Mouse (Mus musculus): ENCODE data around the gene AC109138.7. TPM values are rescaled to one million over a fixed set of nuclear protein-coding genes. Genes with fewer than 3 reads are reported as not detected.

AC109138.7 gene
- total and polyA plus RNA-seq, 3 experiments, result not detected

DNA sequence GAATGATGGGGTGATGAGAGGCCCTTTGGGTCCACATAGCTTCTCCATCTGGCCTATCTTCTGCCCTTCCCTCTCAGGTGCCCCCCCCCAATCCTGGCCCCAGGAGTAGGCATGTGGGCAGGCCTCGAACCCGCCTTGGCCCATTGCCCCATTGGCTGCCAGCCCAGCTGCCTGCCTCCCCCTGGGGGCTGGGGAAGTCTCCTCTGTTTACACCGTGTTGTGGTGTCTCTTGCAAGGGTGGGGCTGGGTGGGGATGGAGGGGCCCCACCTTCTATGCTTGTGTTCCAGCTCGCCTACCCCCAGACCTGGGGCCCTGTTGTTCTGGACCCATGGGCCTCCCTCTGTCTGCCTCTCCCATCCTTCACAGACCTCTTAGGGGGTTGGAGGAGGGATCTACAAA lies 6.3 kb downstream of the AC109138.7 start:
- H3K4me3 ChIP-seq (replicated peaks in 1 of 3; ENCODE audit: low read depth in 2 of 3, low read length in 2 of 3, poor library complexity in 1 of 3), result no peak overlapping the region
- peaks cover 26% of the 10 kb centered on the region for H3K27me3 ChIP-seq (replicated peaks)
- H3K4me1 ChIP-seq (ENCODE audit: control insufficient read depth in 1 of 2, insufficient read depth in 2 of 2), result peaks cover 6 to 52% of the 10 kb centered on the region in 2 experiments; a peak in 3 of 4 replicates
- H3K9me3 ChIP-seq (replicated peaks; ENCODE audit: low read length), result no peaks in the 10 kb centered on the region
- DNase-seq (ENCODE audit: extremely low read depth), result no peak
- TF ChIP-seq HCFC1 (IDR thresholded peaks at IDR 0.05; ENCODE audit: low read depth, low read length) (no peak), ZNF384 (IDR thresholded peaks at IDR 0.05; ENCODE audit: low read depth, low read length) (no peak), ETS1 (conservative IDR thresholded peaks at IDR 0.05; ENCODE audit: low read depth, low read length) (no peak), MAX (IDR thresholded peaks at IDR 0.05; ENCODE audit: low read length) (no peak), ZC3H11A (IDR thresholded peaks at IDR 0.05; ENCODE audit: low read depth, low read length) (no peak)
- no peaks in the 10 kb centered on the region for H3K36me3 ChIP-seq (replicated peaks in 1 of 2; ENCODE audit: control insufficient read depth in 1 of 2, insufficient read depth in 1 of 2, low read length in 1 of 2)
- dilution Hi-C loops (cut with MboI; ENCODE audit: extremely low pct_ligation_motif_present, extremely low pct_unique_long_range_greater_than_20kb, low sequenced_read_pairs), result no loop called here
- no peak overlapping the region for H3K4me2 ChIP-seq (ENCODE audit: insufficient read depth, low read depth, poor library complexity, severe bottlenecking)
- in situ Hi-C loops (cut with MboI; ENCODE audit: low pct_ligation_motif_present, low pct_unique_long_range_greater_than_20kb, low sequenced_read_pairs), result no loop called here
- no peak overlapping the region for H3K9ac ChIP-seq (ENCODE audit: insufficient read depth, low read depth)
- no peaks in the 10 kb centered on the region for H3K79me2 ChIP-seq (replicated peaks; ENCODE audit: control insufficient read depth, extremely low read depth, insufficient read depth, poor library complexity, severe bottlenecking)
- no peak overlapping the region for H3K27ac ChIP-seq (ENCODE audit: insufficient read depth, low read depth)

DNA sequence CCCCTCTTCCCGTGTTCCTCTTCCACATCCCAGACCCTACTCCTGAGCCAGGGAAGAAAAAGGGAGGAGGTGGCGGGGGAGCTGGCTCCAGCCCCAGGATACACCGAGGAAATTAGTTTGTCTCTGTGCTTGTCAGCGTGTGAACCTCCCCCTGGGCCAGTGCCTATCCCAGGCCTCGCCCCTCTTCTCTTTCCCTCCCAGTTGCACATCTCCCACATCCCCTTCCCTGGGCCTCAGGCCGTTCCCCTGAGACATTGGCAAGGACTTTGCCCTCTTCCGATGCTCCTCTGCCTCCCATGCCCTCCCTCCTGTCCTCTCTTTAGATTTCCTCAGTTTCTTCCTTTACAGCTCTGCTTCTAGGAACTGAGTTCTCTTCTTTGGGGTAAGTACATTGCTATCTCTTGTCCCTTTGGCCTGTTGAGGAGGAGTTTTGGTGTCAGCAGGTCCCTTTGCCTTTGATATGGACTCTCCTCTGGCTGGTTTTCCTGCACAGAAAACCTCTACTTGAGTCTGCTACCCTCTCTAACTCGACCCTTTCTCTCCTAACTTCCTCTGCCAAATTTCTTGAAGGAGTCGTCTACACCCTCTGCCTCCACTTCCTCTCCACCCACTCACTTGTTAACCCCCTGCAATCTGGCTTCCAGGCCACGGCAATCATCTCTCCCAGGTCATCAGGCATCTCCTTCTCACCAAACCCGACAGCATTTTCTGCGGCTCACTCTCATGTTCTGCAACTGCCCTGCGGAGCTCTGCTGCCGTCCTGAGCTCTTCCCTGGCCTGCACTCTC lies 7.0 kb downstream of the AC109138.7 start:
- DNase-seq (ENCODE audit: extremely low read depth), result no peak

DNA sequence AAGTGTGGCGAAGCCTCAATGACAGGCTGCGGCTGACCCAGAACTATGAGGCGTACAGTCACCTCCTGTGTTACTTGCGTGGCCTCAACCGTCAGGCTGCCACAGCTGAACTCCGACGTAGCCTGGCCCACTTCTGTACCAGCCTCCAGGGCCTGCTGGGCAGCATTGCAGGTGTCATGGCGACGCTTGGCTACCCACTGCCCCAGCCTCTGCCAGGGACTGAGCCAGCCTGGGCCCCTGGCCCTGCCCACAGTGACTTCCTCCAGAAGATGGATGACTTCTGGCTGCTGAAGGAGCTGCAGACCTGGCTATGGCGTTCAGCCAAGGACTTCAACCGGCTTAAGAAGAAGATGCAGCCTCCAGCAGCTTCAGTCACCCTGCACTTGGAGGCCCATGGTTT lies 8.0 kb downstream of the AC109138.7 start:
- Histone ChIP-seq H3K9me3 (replicated peaks; ENCODE audit: low read length) (no peaks in the 10 kb centered on the region), H3K4me3 (replicated peaks in 1 of 3; ENCODE audit: low read depth in 2 of 3, low read length in 2 of 3, poor library complexity in 1 of 3) (no peak overlapping the region), H3K4me1 (ENCODE audit: control insufficient read depth in 1 of 2, insufficient read depth in 2 of 2) (peaks cover 6 to 62% of the 10 kb centered on the region in 2 experiments; a peak in 3 of 4 replicates), H3K27me3 (replicated peaks) (peaks cover 12% of the 10 kb centered on the region), H3K79me2 (replicated peaks; ENCODE audit: control insufficient read depth, extremely low read depth, insufficient read depth, poor library complexity, severe bottlenecking) (no peaks in the 10 kb centered on the region), H3K4me2 (ENCODE audit: insufficient read depth, low read depth, poor library complexity, severe bottlenecking) (no peak overlapping the region), H3K27ac (ENCODE audit: insufficient read depth, low read depth) (no peak overlapping the region), H3K9ac (ENCODE audit: insufficient read depth, low read depth) (no peak overlapping the region), H3K36me3 (replicated peaks in 1 of 2; ENCODE audit: control insufficient read depth in 1 of 2, insufficient read depth in 1 of 2, low read length in 1 of 2) (no peaks in the 10 kb centered on the region)
- dilution Hi-C loops (cut with MboI; ENCODE audit: extremely low pct_ligation_motif_present, extremely low pct_unique_long_range_greater_than_20kb, low sequenced_read_pairs), result no loop called here
- DNase-seq (ENCODE audit: extremely low read depth), result no peak
- TF ChIP-seq E2F4 (IDR thresholded peaks at IDR 0.05; ENCODE audit: insufficient replicate concordance, low read depth, low read length) (no peak), MAFK (IDR thresholded peaks at IDR 0.05; ENCODE audit: insufficient replicate concordance, low read length) (no peak), RCOR1 (conservative IDR thresholded peaks at IDR 0.05; ENCODE audit: low read depth, low read length) (no peak), MAX (IDR thresholded peaks at IDR 0.05; ENCODE audit: low read length) (no peak), MYC (IDR thresholded peaks at IDR 0.05; ENCODE audit: low read depth, low read length) (no peak), MAZ (IDR thresholded peaks at IDR 0.05; ENCODE audit: low read depth, low read length) (no peak), IRF4 (IDR thresholded peaks at IDR 0.05; ENCODE audit: low read depth, low read length) (no peak), CHD2 (IDR thresholded peaks at IDR 0.05; ENCODE audit: low read length) (no peak), SMC3 (IDR thresholded peaks at IDR 0.05; ENCODE audit: low read depth, low read length) (no peak)
- in situ Hi-C loops (cut with MboI; ENCODE audit: low pct_ligation_motif_present, low pct_unique_long_range_greater_than_20kb, low sequenced_read_pairs), result no loop called here

More for the DNA sequence above, 7.0 kb downstream of the AC109138.7 start:
- no peak overlapping the region for H3K4me2 ChIP-seq (ENCODE audit: insufficient read depth, low read depth, poor library complexity, severe bottlenecking)
- H3K27ac ChIP-seq (ENCODE audit: insufficient read depth, low read depth), result no peak overlapping the region
- dilution Hi-C loops (cut with MboI; ENCODE audit: extremely low pct_ligation_motif_present, extremely low pct_unique_long_range_greater_than_20kb, low sequenced_read_pairs) (no loop called here), in situ Hi-C loops (cut with MboI; ENCODE audit: low pct_ligation_motif_present, low pct_unique_long_range_greater_than_20kb, low sequenced_read_pairs) (no loop called here)
- no peak for TF ChIP-seq JUND (conservative IDR thresholded peaks at IDR 0.05; ENCODE audit: low read depth, low read length)
- TF ChIP-seq CHD1 (IDR thresholded peaks at IDR 0.05; ENCODE audit: low read depth, low read length), result no peak
- no peak for TF ChIP-seq ELF1 (IDR thresholded peaks at IDR 0.05; ENCODE audit: low read depth, low read length)
- no peak for TF ChIP-seq GABPA (IDR thresholded peaks at IDR 0.05; ENCODE audit: insufficient replicate concordance, low read depth, low read length)
- TF ChIP-seq IRF4 (IDR thresholded peaks at IDR 0.05; ENCODE audit: low read depth, low read length), result no peak
- TF ChIP-seq BHLHE40 (IDR thresholded peaks at IDR 0.05; ENCODE audit: low read depth, low read length), result no peak
- no peak for TF ChIP-seq KAT2A (IDR thresholded peaks at IDR 0.05; ENCODE audit: insufficient replicate concordance, low read length)
- no peak for TF ChIP-seq MAZ (IDR thresholded peaks at IDR 0.05; ENCODE audit: low read depth, low read length)
- no peak for TF ChIP-seq CTCF (conservative IDR thresholded peaks at IDR 0.05 in 1 of 2, IDR thresholded peaks at IDR 0.05 in 1 of 2; ENCODE audit: low read depth in 2 of 2, low read length in 2 of 2)
- no peak for TF ChIP-seq HCFC1 (IDR thresholded peaks at IDR 0.05; ENCODE audit: low read depth, low read length)
- TF ChIP-seq ETS1 (conservative IDR thresholded peaks at IDR 0.05; ENCODE audit: low read depth, low read length), result no peak
- TF ChIP-seq POLR2AphosphoS2 (IDR thresholded peaks at IDR 0.05; ENCODE audit: low read depth, low read length), result no peak
- no peak for TF ChIP-seq E2F4 (IDR thresholded peaks at IDR 0.05; ENCODE audit: insufficient replicate concordance, low read depth, low read length)
- TF ChIP-seq TCF12 (IDR thresholded peaks at IDR 0.05; ENCODE audit: low read depth, low read length), result no peak
- TF ChIP-seq SIN3A (IDR thresholded peaks at IDR 0.05; ENCODE audit: low read length), result no peak
- peaks cover 20% of the 10 kb centered on the region for H3K27me3 ChIP-seq (replicated peaks)
- no peaks in the 10 kb centered on the region for H3K79me2 ChIP-seq (replicated peaks; ENCODE audit: control insufficient read depth, extremely low read depth, insufficient read depth, poor library complexity, severe bottlenecking)
- no peaks in the 10 kb centered on the region for H3K36me3 ChIP-seq (replicated peaks in 1 of 2; ENCODE audit: control insufficient read depth in 1 of 2, insufficient read depth in 1 of 2, low read length in 1 of 2)
- no peak overlapping the region for H3K9ac ChIP-seq (ENCODE audit: insufficient read depth, low read depth)
- H3K4me1 ChIP-seq (ENCODE audit: control insufficient read depth in 1 of 2, insufficient read depth in 2 of 2), result peaks cover 6 to 56% of the 10 kb centered on the region in 2 experiments; a peak in 3 of 4 replicates
- H3K9me3 ChIP-seq (replicated peaks; ENCODE audit: low read length), result no peaks in the 10 kb centered on the region
- no peak overlapping the region for H3K4me3 ChIP-seq (replicated peaks in 1 of 3; ENCODE audit: low read depth in 2 of 3, low read length in 2 of 3, poor library complexity in 1 of 3)
